Mouse (Mus musculus) urinary bladder, postnatal 4 days (tissue): ENCODE measurements around the gene Gm13757.
"Not testable (repeated sequence)": the region's sequence is repeated elsewhere in the genome, so short reads cannot be mapped to it uniquely, and the experiment has no call there.

Experiments
- DNase-seq, 2 experiments: peaks; one replicate each; pipeline ENCODE4 v3.0.0; 2021 to 2022; ENCODE audit warnings: low spot score in 2 of 2

Gene Gm13757

GRCm38 (mm10) chr2:88449031-88449430 lies at the start of gene Gm13757:
Gene Gm13757, minus strand, starts transcription at chr2:88449131.
- no peak for DNase-seq

DNA sequence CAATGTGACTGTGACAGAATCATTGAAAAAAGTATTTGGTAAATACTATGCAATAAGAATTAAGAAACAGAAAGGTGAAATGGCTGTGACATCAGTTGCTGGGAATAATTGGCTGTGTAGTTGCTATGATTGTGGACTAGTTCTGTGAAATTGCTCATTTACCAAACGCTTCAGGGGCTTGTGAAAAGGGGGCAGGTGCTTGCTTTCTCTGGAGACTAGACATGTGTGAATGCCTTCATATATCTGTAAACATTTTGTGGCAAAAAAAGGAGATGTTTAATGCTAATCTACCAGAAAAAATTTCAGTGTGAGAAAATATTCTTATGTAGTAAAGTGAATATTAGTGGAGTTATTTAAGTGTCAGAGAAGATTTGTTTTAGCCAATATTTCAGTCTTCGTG lies 44.1 kb upstream of the Gm13757 start, which contains the start of gene Olfr1185-ps1:
TSS of gene Olfr1185-ps1 (plus strand) at position 301 of the 400 bp plus-strand sequence.
- DNase-seq: no peak

DNA sequence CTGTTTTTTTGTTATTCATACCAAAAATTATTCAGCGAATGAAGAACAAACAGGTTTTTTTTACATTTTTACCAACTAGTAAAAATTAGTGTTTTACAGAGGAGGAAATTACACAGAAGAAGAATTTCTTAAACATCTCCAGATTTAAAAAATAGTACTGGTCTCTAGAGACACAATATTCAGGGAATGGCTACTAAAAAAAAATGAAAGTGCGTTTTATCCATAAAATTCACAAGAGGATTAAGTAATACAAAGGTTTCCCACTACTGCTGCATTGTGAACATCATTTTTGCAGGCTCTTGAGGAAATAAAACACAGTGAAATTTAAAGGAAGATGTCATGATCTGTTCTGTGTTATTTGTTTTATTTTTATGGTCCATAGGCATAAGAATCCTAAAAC lies 34.4 kb upstream of the Gm13757 start, which contains the start of gene Olfr1184:
TSS of gene Olfr1184 (plus strand) at position 301 of the 400 bp plus-strand sequence.
- no peak for DNase-seq

DNA sequence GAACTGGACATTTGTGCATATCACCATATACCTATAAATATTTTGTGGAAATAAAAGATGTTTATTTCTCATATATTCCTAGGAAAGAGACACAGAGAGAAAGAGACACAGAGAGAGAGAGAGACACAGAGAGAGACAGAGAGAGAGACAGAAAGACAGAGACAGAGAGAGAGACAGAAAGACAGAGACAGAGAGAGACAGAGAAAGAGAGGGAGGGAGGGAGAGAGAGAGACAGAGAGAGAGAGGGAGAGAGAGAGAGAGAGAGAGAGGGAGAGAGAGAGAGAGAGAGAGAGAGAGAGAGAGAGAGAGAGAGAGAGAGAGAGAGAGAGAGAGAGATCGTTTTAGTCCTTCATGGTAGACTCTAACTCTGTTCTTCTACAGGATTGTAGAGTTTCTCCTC lies 5.6 kb upstream of the Gm13757 start, which contains the start of gene Olfr1183:
TSS of gene Olfr1183 (plus strand) at position 301 of the 400 bp plus-strand sequence.
- not testable (repeated sequence) for DNase-seq

GRCm38 (mm10) chr2:88426071-88426470 lies 22.9 kb downstream of the Gm13757 start, which contains the start of gene Olfr1181:
Gene Olfr1181, minus strand, starts transcription at chr2:88426171.
- no peak for DNase-seq

DNA sequence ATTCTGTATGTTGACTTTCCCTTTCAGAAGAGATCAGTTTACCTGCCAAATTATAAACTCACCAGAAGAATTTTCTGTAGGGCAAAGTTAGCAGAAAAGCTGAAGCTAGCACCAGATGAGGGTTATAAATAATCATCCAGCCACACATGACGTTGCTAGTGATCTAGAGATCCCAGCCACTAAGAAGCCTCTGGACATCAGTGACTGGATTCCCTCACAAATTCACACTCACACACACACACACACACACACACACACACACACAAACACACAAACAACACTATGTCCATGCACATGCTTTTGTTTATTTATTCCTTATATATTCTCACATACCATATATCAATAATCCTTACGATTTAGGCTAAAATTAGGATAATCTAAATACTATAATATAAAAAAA lies 29.9 kb downstream of the Gm13757 start, which contains the start of gene Olfr1180:
TSS of gene Olfr1180 (minus strand) at position 101 of the 400 bp plus-strand sequence.
- no peak for DNase-seq

- no peak for DNase-seq
Measured at GRCm38 (mm10) chr2:88406353-88406752, 42.6 kb downstream of the Gm13757 start, which contains the start of gene Olfr1179. Gene Olfr1179, minus strand, starts transcription at chr2:88406453.
